Mouse (Mus musculus) stomach, embryonic 14.5 days (tissue): ENCODE data around the gene Gdf11. TPM values are rescaled to one million over a fixed set of nuclear protein-coding genes. Genes with fewer than 3 reads are reported as not detected.

ENCODE experiments used
- ATAC-seq: fragments of 200-750 bp; cut with Nextera tagmentation; 2 replicates; pipeline ENCODE4 v1.8.0; 2017; ENCODE audit warnings: low read depth, moderate TSS enrichment; ENCODE audit not compliant: insufficient number of reproducible peaks, insufficient read depth, low FRiP score
- H3K27ac ChIP-seq: fragments of 300-500 bp; sonication (generic); 2 replicates; pipeline ENCODE4 v1.5.1; 2014; ENCODE audit warnings: mild to moderate bottlenecking, low read length, moderate library complexity, mixed read lengths
- H3K27me3 ChIP-seq: fragments of 300-500 bp; sonication (generic); 2 replicates; pipeline ENCODE4 v1.6.1; 2014; ENCODE audit warnings: low read length, control low read depth, mixed read lengths; ENCODE audit not compliant: control insufficient read depth, insufficient read depth
- H3K36me3 ChIP-seq: fragments of 300-500 bp; sonication (generic); 2 replicates; pipeline ENCODE4 v1.6.1; 2014; ENCODE audit warnings: mild to moderate bottlenecking, control low read depth, low read length, moderate library complexity, mixed read lengths; ENCODE audit not compliant: control insufficient read depth, insufficient read depth
- H3K4me1 ChIP-seq: fragments of 300-500 bp; sonication (generic); 2 replicates; pipeline ENCODE4 v1.6.1; 2014; ENCODE audit warnings: low read length, control low read depth, mixed read lengths; ENCODE audit not compliant: control insufficient read depth, insufficient read depth
- H3K4me2 ChIP-seq: fragments of 300-500 bp; sonication (generic); replicated peaks from 2 replicates; pipeline ENCODE4 v1.6.1; 2014; ENCODE audit warnings: low read depth, low read length, control low read depth
- H3K4me3 ChIP-seq: fragments of 300-500 bp; sonication (generic); 2 replicates; pipeline ENCODE4 v1.5.1; 2014; ENCODE audit warnings: low read depth, low read length, control low read depth
- H3K9ac ChIP-seq: fragments of 300-500 bp; sonication (generic); replicated peaks from 2 replicates; pipeline ENCODE4 v1.6.1; 2014; ENCODE audit warnings: low read depth, mild to moderate bottlenecking, control low read depth, low read length, moderate library complexity, mixed read lengths
- H3K9me3 ChIP-seq: fragments of 300-500 bp; sonication (generic); 2 replicates; pipeline ENCODE4 v1.6.1; 2016; ENCODE audit warnings: low read depth, low read length, control low read depth; ENCODE audit not compliant: control insufficient read depth
- WGBS: fragments of 180-500 bp; shearing (Covaris S2); extraction: QIAGEN DNeasy Blood & Tissue Kit; methylation state at CpG from one replicate; pipeline ENCODE4 v1.1.7; 2014; 5-methylcytosine and 5-hydroxymethylcytosine counted together
- polyA plus RNA-seq: library from polyadenylated mRNA; unstranded; fragments of >200 nt; fragmentation: Nextera tagmentation; extraction: Ambion mirVana; gene quantifications from 2 replicates; pipeline ENCODE4 v1.2.1, GENCODE M21; 2014

The Gdf11 gene
- polyA plus RNA-seq, 1 experiment from 2014 or later, result 4.6 TPM

DNA sequence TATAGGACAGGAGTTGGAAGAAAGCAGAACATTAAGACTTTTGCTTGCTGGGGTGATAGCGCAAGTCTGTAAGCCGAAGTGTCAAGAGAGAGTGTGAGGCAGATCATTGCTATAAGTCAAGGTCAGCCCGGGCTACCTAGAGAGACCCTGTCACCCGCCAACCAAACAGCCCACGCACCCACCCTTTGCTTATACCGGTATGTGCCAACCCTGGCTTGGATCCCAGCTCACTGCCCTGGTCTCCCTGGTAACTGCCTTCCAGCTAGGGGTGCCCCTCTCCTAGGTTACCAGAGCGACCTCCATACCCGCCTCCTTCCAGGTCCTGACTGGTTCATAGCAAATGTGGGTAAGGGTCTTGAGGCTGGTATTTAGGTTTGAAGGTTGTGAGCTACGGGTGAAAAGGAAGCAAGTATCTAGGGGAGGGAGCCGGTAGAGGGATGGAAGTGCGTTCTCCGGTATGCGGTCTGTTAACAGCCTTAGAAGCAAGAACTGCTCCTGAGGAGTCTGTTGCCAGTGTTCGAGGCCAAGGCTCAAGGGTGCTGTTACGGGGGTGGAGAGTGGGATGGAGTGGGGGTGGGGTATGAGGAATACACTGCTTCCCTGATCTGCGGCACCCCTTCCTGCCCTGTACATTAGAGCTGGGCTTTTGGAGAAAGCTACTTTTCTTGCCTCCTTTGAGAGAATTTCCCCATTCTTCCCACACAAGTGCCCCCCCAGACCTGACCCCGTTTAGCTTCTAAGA lies 4.6 kb upstream of the Gdf11 start:
- WGBS, result 6% methylated on average over 17 of the region's 17 CpGs
- Histone ChIP-seq H3K4me2 (peak overlapping the region; percentile 21; the same call in 1 of the 2 replicates), H3K27me3 (no peaks in the 10 kb centered on the region), H3K4me1 (peaks cover 5% of the 10 kb centered on the region; the same call in 1 of the 2 replicates), H3K27ac (no peak overlapping the region), H3K9me3 (no peaks in the 10 kb centered on the region), H3K4me3 (no peak overlapping the region), H3K36me3 (no peaks in the 10 kb centered on the region), H3K9ac (no peak overlapping the region)
- no peak for ATAC-seq

DNA sequence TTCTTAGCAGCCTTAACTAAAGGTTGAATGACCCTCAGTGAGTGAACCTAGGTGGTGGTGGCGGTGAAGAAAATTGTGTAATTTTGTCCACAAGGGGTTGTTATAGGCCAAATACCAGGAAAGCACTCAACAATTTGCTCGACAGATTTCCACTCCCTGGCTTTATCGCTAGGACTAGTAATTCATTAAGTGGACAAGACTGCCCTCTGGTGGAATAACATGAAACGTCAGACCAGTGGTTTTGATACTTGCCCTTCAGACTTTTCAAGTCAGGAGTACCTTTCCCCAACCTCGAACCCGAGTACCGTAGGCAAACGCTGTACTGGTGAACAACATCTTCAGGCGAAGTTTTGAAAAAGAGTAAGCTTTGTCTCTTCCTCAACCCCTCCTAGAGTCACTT lies 3.9 kb upstream of the Gdf11 start:
- no peak overlapping the region for H3K27ac ChIP-seq
- peak overlapping the region; percentile 21; the same call in 1 of the 2 replicates for H3K4me2 ChIP-seq
- no peak overlapping the region for H3K9ac ChIP-seq
- 0% methylated on average over 9 of the region's 9 CpGs for WGBS
- H3K36me3 ChIP-seq, result no peaks in the 10 kb centered on the region
- no peaks in the 10 kb centered on the region for H3K27me3 ChIP-seq
- peaks cover 6% of the 10 kb centered on the region; the same call in 1 of the 2 replicates for H3K4me1 ChIP-seq
- no peaks in the 10 kb centered on the region for H3K9me3 ChIP-seq
- ATAC-seq, result no peak
- no peak overlapping the region for H3K4me3 ChIP-seq

DNA sequence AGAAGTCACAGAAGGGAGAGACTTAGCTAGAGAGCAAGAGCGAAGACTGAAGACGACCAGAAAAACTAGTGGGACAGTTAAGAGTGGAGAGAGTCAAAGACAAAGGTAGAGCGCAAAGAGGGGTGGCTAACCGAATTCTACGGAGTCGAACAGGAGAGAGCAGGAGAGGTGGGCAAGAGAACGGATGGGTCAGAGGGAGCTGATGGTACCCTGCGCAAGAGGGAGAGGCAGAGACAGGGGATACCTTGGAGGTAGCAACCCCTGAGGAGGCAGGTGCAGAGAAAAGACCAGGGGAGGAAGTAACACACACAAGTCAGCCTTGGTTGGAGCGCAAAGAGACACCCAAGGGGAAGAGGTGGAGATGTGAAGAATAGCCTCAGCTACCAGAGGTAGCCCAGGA lies 728 bp upstream of the Gdf11 start:
- H3K4me3 ChIP-seq, result peak overlapping the region; percentile 67
- no peaks in the 10 kb centered on the region for H3K27me3 ChIP-seq
- no peaks in the 10 kb centered on the region for H3K9me3 ChIP-seq
- H3K4me2 ChIP-seq, result peak overlapping the region; percentile 97
- peak overlapping the region; percentile 69; the same call in 1 of the 2 replicates for H3K9ac ChIP-seq
- H3K27ac ChIP-seq, result peak overlapping the region; percentile 89; the same call in 1 of the 2 replicates
- peaks cover 6% of the 10 kb centered on the region; the same call in 1 of the 2 replicates for H3K36me3 ChIP-seq
- H3K4me1 ChIP-seq, result peaks cover 22% of the 10 kb centered on the region
- 3% methylated on average over 9 of the region's 9 CpGs for WGBS
- ATAC-seq, result peak; percentile 1; the same call in 1 of the 2 replicates

DNA sequence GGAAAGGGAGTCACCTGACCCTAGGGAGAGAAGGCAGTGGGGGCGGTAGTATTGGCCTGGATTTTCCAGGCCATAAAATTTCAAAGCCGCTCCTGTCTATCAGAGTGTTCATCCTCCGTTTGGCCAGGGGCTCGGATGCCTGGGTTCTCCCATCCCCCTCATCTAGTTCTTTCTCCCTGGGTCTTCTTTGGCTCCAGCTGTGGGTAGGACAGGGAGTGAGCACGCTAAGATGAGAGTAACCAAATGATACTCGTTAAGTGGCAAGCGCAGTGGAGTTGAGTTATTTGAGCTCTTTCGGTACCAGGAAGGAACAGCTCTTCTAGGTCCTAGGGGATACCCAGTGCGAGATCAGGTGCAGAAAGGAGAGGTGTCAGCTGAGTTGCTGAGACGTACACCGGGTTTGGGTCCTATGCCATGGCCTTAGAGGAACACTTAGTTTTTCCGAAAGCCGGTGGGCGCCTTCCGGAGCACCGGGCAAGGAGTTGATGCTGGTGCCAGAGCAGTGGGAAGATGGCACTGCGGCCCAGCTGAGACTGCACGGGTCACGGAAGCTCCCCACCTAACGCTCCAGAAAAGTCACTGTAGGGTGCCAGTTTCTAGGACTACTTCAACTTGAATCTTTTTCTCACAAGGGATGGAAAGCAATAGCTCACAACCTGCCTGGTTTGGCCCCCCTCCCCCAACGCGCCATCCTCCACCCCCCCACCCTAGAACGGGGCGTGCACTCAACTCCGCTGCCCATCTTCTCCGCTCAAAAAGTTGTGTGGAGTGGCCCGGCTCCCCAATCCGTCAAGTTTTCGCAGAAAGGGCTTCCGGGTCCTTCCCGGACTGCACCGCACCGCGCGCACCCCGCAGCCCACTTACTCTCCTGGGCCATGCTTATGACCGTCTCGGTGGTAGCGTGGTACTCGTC lies 879 bp downstream of the Gdf11 start:
- H3K4me2 ChIP-seq, result peak overlapping the region; percentile 97
- no peaks in the 10 kb centered on the region for H3K9me3 ChIP-seq
- H3K36me3 ChIP-seq, result peaks cover 7% of the 10 kb centered on the region; the same call in 1 of the 2 replicates
- H3K27me3 ChIP-seq, result no peaks in the 10 kb centered on the region
- peak overlapping the region; percentile 69 for H3K9ac ChIP-seq
- peak overlapping the region; percentile 67 for H3K4me3 ChIP-seq
- H3K27ac ChIP-seq, result peak overlapping the region; percentile 89
- ATAC-seq, result no peak
- H3K4me1 ChIP-seq, result peaks cover 19% of the 10 kb centered on the region
- WGBS, result under 1% methylated on average over 40 of the region's 40 CpGs

DNA sequence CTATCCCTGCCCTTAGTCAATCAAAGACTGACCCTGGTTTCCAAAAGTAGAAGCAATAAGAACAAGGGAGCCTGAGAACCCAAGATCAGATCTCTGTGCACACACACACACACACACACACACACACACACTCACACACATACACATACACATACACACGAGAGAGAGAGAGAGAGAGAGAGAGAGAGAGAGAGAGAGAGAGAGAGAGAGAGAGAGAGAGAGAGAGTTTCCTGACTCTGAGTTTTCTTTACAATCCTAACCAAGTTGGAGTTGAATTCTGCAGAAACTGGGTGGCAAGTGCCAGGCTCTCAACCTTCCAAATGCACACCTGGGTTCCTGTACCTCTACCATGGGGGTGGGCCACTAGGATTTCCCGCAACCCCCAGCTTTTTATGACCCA lies 1.7 kb downstream of the Gdf11 start:
- H3K9ac ChIP-seq, result no peak overlapping the region
- 8% methylated on average over 2 of the region's 2 CpGs for whole genome bisulfite sequencing

DNA sequence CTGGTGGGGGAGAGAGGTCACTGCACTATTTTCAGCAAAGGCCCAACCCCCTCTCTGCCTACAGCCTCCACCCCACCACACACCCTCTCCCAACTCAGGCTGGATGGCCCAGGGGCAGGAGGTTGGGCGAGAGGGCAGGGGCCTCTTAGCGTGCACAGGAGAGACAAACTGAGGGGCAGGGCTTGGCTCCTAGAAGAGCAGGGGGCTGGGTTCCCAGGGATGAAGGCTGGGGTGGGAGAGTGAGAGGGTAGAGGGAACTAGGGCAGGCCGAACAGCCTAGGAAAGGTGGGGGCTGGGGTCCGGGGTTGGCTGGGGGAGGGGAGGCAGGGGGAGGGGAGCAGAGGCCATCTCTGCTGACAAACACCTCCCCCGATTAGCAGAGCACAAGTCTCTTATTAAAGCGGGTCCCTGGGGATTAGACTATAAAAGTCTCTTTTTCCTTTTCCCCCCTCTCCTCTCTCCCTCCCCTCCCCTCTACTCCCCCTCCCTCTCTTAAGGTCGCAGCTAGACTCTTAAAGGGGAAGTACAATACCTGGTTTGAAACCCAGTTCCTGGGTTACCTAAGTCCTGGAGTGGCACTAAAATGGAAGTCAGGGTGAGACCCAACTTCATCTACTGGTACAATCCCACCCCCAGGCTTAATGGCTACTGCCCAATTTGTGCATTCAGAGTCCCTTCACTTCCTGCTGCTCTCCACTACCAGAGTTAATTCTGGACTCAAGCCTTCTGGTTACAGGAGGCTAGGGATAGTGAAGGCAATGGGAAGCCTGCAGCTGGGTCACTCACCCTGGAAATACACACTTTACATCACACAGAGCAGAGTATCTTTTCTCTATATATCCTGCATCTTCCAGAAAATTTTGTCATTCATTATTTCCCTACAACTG lies 2.3 kb downstream of the Gdf11 start:
- Histone ChIP-seq H3K9ac (0 out of 2 replicates have a peak overlapping the region, but pooled peaks have one; percentile 10), H3K4me3 (peak overlapping the region; percentile 31), H3K27me3 (no peaks in the 10 kb centered on the region), H3K9me3 (no peaks in the 10 kb centered on the region), H3K36me3 (peaks cover 12% of the 10 kb centered on the region), H3K27ac (peak overlapping the region; percentile 67; the same call in 1 of the 2 replicates), H3K4me1 (peaks cover 19% of the 10 kb centered on the region), H3K4me2 (peak overlapping the region; percentile 97)
- ATAC-seq, result peak; percentile 51
- WGBS, result 1% methylated on average over 7 of the region's 7 CpGs

More for the DNA sequence above, 1.7 kb downstream of the Gdf11 start:
- no peaks in the 10 kb centered on the region for H3K9me3 ChIP-seq
- H3K4me1 ChIP-seq, result peaks cover 19% of the 10 kb centered on the region
- H3K27me3 ChIP-seq, result no peaks in the 10 kb centered on the region
- H3K27ac ChIP-seq, result no peak overlapping the region
- no peak for ATAC-seq
- peaks cover 11% of the 10 kb centered on the region for H3K36me3 ChIP-seq
- H3K4me2 ChIP-seq, result peak overlapping the region; percentile 97
- peak overlapping the region; percentile 67 for H3K4me3 ChIP-seq

DNA sequence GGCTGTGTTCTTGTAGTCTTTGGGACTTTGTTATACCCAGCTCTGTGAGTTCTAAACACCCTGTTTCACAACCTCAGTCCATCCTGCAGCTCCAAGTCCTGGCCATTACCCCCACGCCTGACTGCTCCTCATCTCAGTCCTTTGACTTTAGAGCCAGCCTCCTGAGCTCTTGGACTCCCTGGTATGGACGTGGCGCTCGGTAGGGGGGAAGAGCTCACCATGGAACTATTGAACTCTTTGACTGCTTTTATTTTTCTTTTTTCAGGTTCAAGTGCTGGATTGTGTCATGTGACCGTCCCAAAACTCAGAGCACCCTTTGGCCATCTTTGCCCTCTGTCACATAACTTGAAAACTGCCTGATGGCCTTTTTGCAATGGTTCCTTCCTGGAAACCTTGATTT lies 9.5 kb downstream of the Gdf11 start:
- Histone ChIP-seq H3K4me3 (no peak overlapping the region), H3K9me3 (no peaks in the 10 kb centered on the region), H3K27me3 (no peaks in the 10 kb centered on the region), H3K4me1 (no peaks in the 10 kb centered on the region), H3K4me2 (no peak overlapping the region), H3K36me3 (peaks cover 13% of the 10 kb centered on the region), H3K9ac (no peak overlapping the region), H3K27ac (no peak overlapping the region)
- no peak for ATAC-seq
- 91% methylated on average over 5 of the region's 5 CpGs for WGBS
